Comparison of ENCODE assay signal across 8 mouse cellular contexts in genomic region chr12:102554721-102555516, GRCm38 (mm10). TPM values are rescaled to one million over a fixed set of nuclear protein-coding genes. Genes with fewer than 3 reads are reported as not detected.
DNase-seq lines count a peak whose midpoint lies in the region; ATAC-seq and TF ChIP-seq lines count a peak whose summit lies in the region.

Gene Chga, plus strand, starts transcription at chr12:102554969.

- H3K9ac ChIP-seq in hindbrain, embryonic 14.5 days: peak within 1 kb of the TSS; percentile 89

- CTCF ChIA-PET in Patski (lab: Charles Lee): no interaction called here

- H3K36me3 ChIP-seq in hindbrain, embryonic 14.5 days (replicated peaks; ENCODE audit: control insufficient read depth, insufficient read depth): peaks cover 11% of the 10 kb centered on the region; the same call in 1 of the 2 replicates

- TF ChIP-seq CTCF in Patski (IDR thresholded peaks at IDR 0.05): no peak

- 3% methylated on average over 48 of the region's 48 CpGs for WGBS in hindbrain, embryonic 14.5 days

- peak within 1 kb of the TSS; percentile 82 for H3K4me2 ChIP-seq in hindbrain, embryonic 14.5 days (replicated peaks)

- H3K27me3 ChIP-seq in Patski: peaks cover 44% of the 10 kb centered on the region
- H3K27me3 ChIP-seq in hindbrain, embryonic 14.5 days (ENCODE audit: control insufficient read depth, insufficient read depth, low read length): no peaks in the 10 kb centered on the region

- POLR2A ChIA-PET in Patski (lab: Charles Lee): no interaction called here

- DNase-seq in Patski (ENCODE audit: low read depth, low spot score): no peak
- peak; percentile 86 for DNase-seq in cerebellum, adult 11-12 months
- peak; percentile 94 for DNase-seq in forelimb bud, embryonic 11.5 days (ENCODE audit: low read depth, low spot score)
- DNase-seq in hindbrain, embryonic 14.5 days (ENCODE audit: low spot score): peak; percentile 84
- DNase-seq in left cerebral cortex, adult 11 months (ENCODE audit: low spot score): peak; percentile 64
- peak; percentile 70 for DNase-seq in lung, postnatal 36 days
- peak; percentile 85 for DNase-seq in right cerebral cortex, adult 18-20 months

- peak; percentile 40 for ATAC-seq in Patski
- ATAC-seq in hindbrain, embryonic 14.5 days (ENCODE audit: low FRiP score): peak; percentile 88
- ATAC-seq in monocyte, adult 5-6 weeks (replicated peaks; ENCODE audit: insufficient number of reproducible peaks, low FRiP score, low TSS enrichment, poor library complexity, severe bottlenecking): no peak

- H3K4me3 ChIP-seq in hindbrain, embryonic 14.5 days (replicated peaks; ENCODE audit: low read length): peak within 1 kb of the TSS; percentile 81

- no peaks in the 10 kb centered on the region for H3K9me3 ChIP-seq in hindbrain, embryonic 14.5 days (ENCODE audit: control insufficient read depth, low read length)

- in situ Hi-C loops in Patski (cut with MboI; ENCODE audit: low pct_unique_long_range_greater_than_20kb): no loop called here

- H3K4me1 ChIP-seq in hindbrain, embryonic 14.5 days (replicated peaks; ENCODE audit: control insufficient read depth, insufficient read depth, low read length): peaks cover 21% of the 10 kb centered on the region

- H3K27ac ChIP-seq in hindbrain, embryonic 14.5 days: peak within 1 kb of the TSS; percentile 88

RNA-seq across cellular contexts. Expression of gene Chga, which starts in this region (rescaled TPM):
- 0.08 TPM for polyA plus RNA-seq in Patski (2021)
- 109 and 123 TPM in 2 replicates for polyA plus RNA-seq in hindbrain, embryonic 14.5 days (2014; fragmentation: Nextera tagmentation; extraction: Ambion mirVana)
- total RNA-seq in monocyte, adult 5-6 weeks (2017): not detected in 3 replicates

Comparison
In these comparisons a context has a peak if more than half of its experiments do, and no peak if none do; other contexts are left out.
1. RNA of gene Chga (polyA plus RNA-seq): 109 to 123 TPM in hindbrain, embryonic 14.5 days; 0.08 TPM in Patski (single experiment); every median in the first group is over 100 times any median in the second.
2. Peak in ATAC-seq in Patski; RNA of the gene not detected or under 1 TPM.